Mouse (Mus musculus): ENCODE data around the gene Fam229a. TPM values are rescaled to one million over a fixed set of nuclear protein-coding genes. Genes with fewer than 3 reads are reported as not detected.

Fam229a gene
- total RNA-seq, 2 experiments from 2014 or later: not detected

DNA sequence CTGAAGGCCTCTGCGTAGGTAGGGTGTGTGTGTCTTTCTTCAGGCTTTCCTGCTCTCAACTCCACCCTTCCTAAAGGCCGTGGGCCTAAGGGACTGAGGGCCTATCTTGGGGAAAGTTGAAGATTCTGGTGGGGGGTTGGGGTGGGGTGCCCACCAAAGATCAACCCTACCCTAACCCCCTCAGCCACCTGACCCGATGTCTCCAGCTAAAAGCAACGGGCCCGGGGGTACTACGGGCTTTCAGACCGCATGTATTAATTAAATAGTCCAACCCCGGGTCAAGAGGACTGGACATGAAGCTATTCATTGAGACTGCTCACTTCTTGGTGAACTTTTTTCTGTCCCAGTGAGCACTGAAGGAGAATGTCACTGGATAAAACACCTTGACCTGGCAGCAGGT, 9.0 kb downstream of the Fam229a start:
- DNase-seq: no peak
- intact Hi-C loops (cut with DNase I): no loop called here
- H3K4me3 ChIP-seq: peak overlapping the region; percentile 79
- no peak for TF ChIP-seq CTCF (IDR thresholded peaks at IDR 0.05)
- peak overlapping the region; percentile 91 for H3K27ac ChIP-seq

DNA sequence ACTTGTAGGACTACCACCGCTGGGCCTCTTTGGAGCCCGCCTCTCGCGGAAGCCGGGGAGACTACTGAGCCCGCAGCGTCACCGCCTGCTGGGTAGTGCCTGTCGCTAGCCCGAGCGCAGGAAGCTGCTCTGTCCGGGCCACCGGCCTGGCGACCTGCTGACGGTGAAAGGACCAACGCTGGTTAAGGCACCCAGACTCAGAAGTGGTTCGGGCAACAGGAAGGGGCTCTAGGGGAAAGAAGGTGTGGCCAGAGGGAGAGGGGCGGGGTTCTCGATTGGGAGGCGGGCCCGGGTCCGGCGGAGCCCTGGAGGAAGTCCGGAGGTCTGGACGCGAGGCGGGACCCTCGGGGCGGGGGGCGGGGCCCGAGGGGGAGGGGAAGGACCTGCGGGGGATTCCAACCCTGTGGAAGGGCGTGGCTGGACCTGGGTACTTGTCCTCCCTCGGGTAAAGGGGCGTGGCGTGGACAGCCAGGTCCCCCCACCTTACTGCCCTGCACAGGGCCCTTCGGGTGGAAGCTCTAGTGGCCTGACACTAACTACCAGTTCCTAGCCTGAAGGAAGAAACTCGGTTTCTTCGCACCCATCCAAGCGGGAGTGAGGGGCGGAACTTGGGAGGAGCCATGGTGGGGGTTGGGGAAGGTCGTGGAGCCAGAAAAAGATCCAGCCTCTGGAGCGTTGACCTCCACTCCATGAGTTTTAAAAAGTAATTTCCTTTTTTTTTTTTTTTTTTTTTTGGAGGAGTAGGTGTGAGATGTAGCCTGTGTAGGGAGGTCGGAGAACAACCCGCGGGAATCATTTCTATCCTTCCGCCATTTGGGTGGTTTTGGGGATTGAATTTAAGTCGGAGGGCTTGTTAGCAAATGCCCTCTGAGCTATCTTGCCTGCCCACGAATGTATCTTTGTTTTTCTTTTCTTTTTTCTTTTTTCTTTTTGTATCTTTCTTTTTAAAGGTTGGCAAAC, 9.9 kb downstream of the Fam229a start:
- Histone ChIP-seq H3K4me3 (peak overlapping the region; percentile 79), H3K27ac (peak overlapping the region; percentile 91)
- TF ChIP-seq CTCF (IDR thresholded peaks at IDR 0.05): no peak
- intact Hi-C loops (cut with DNase I): no loop called here
- peak; percentile 88 for DNase-seq

GRCm38 (mm10) chr4:129502327-129502888, 11.4 kb downstream of the Fam229a start:
- no peak for TF ChIP-seq CTCF (IDR thresholded peaks at IDR 0.05)
- DNase-seq: no peak
- intact Hi-C loops (cut with DNase I): no loop called here
- Histone ChIP-seq H3K27ac (no peak overlapping the region), H3K4me3 (no peak overlapping the region)

DNA sequence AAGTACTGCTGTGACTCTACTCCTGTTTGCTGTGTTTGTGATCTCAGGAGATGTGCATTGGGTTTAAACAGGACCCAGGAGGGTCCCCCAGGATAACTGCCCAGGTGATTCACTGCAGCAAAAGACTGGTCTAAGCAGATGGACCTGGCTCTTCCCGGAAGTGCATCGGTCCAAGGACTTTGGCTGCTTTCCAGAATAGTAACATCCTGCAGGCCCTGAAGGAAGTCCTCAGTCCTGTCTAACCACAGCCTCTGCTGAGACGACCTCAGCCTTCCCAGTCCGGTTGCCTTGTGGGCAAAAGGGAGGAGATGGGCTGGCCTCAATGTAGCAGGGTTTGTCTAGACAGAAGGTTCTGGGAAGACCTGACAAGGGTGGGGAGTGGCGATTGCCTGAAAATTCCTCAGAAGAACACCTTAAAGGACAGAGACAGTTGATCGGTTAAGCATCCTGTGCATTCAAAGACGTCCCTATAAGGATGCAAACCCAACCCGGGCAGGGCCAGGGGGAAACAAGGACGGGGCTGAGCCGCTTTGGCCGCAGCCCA, 12.0 kb downstream of the Fam229a start:
- Histone ChIP-seq H3K4me3 (peak overlapping the region; percentile 11; the same call in 1 of the 2 replicates), H3K27ac (no peak overlapping the region)
- no peak for DNase-seq
- intact Hi-C loops (cut with DNase I): no loop called here
- no peak for TF ChIP-seq CTCF (IDR thresholded peaks at IDR 0.05)

DNA sequence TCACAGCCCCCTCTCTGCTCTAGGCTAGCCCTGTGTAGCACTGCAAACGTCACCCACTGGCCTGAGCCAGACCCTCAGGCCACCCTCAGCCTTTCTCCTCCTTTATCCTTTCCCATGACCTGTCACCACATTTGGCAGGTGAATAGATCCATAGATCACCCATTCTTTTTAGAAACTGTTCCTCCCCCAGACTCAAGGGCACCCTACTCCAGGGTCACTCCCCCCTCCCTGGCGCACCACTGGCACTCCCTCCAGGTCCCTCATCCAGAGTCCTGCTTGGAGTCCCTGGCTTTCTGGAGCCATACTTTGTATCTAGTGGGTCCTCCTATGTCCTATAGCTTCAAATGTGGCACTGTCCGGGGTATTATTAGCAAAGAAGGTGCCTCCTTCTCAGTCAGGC, 14.5 kb downstream of the Fam229a start:
- no peak for DNase-seq
- intact Hi-C loops (cut with DNase I): no loop called here
- no peak for TF ChIP-seq CTCF (IDR thresholded peaks at IDR 0.05)
- Histone ChIP-seq H3K27ac (no peak overlapping the region), H3K4me3 (no peak overlapping the region)

DNA sequence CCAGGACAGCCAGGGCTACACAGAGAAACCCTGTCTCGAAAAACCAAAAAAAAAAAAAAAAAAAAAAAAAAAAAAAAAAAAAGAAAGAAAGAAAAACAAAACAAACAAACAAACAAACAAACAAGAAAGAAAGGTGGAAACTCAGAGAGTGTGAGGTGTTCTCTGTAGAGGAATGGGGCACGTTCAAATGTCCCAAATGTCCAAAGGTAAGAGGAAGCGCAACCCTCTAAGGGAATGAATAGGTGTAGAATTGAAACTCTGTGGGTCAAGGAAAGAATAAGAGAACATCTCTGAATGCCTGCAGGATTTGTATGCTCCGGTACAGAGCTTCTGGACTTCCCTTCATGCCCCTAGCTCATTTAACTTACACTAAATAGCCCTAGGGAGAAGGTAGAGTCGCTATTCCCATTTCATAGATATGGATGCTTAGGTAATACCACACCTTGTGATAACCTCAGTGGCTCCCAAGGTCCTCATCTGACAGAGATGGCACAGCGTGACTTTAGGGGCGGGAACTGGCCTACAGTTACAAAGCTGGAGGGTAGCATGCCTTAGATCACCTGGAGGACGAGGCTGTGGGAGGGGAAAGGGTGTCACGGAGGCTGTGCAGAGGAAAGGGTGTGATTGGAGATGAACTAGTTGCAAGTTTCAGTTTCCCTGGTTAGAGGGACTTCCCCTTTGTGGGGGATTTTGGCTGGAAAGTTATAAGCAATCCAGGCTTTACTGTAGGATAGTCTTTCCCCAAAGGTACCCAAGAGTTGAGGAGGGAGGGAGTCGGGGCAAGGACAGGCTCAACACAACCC, 16.6 kb downstream of the Fam229a start:
- DNase-seq: no peak
- Histone ChIP-seq H3K27ac (no peak overlapping the region), H3K4me3 (no peak overlapping the region)
- intact Hi-C loops (cut with DNase I): no loop called here
- no peak for TF ChIP-seq CTCF (IDR thresholded peaks at IDR 0.05)

DNA sequence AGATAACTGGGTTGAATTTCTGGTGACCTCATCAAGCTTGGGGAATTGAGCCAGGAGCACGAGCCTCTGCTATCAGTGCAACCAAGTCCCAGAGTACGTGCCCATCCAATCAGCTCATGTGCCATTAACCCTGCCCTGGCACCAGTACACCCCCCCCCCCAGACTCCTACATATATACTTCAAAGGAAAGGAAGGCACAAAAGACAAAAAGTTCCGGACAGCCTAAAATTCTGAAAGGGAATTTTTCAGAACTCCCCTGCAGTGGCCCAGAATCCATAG, 17.2 kb downstream of the Fam229a start:
- H3K4me3 ChIP-seq: no peak overlapping the region
- H3K27ac ChIP-seq: no peak overlapping the region
- intact Hi-C loops (cut with DNase I): no loop called here
- no peak for TF ChIP-seq CTCF (IDR thresholded peaks at IDR 0.05)
- no peak for DNase-seq

GRCm38 (mm10) chr4:129508834-129509600, 18.0 kb downstream of the Fam229a start:
- no peak overlapping the region for H3K27ac ChIP-seq
- no peak overlapping the region for H3K4me3 ChIP-seq
- DNase-seq: no peak
- no peak for TF ChIP-seq CTCF (IDR thresholded peaks at IDR 0.05)
- intact Hi-C loops (cut with DNase I): no loop called here

DNA sequence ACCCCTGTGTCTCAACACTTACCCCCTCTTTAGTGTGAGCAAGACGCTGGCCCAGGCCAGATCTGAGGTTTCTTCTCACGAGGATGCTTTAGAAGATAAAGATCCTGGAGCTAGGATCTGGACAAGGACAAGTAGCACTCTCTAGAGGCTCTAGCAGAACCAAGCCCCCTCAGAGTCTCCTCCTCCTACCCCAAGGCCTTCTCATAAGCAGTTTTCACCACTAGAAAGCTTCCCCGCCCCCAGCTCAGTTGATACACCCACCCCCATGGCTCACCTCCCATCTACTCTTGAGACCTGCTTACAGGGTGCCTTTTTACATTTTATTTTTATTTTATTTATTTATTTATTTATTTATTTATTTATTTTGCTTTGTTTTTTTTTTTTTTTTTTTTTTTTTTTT, 18.7 kb downstream of the Fam229a start:
- no peak for TF ChIP-seq CTCF (IDR thresholded peaks at IDR 0.05)
- intact Hi-C loops (cut with DNase I): no loop called here
- DNase-seq: no peak
- Histone ChIP-seq H3K4me3 (no peak overlapping the region), H3K27ac (no peak overlapping the region)

- no peak for TF ChIP-seq CTCF (IDR thresholded peaks at IDR 0.05)
- H3K27ac ChIP-seq: no peak overlapping the region
- intact Hi-C loops (cut with DNase I): no loop called here
These were observed 19.9 kb downstream of the Fam229a start for GRCm38 (mm10) chr4:129510723-129511412.

GRCm38 (mm10) chr4:129511413-129512096, 20.6 kb downstream of the Fam229a start:
- intact Hi-C loops (cut with DNase I): no loop called here
- Histone ChIP-seq H3K27ac (0 out of 2 replicates have a peak overlapping the region, but pooled peaks have one; percentile 16), H3K4me3 (no peak overlapping the region)
- no peak for TF ChIP-seq CTCF (IDR thresholded peaks at IDR 0.05)
- DNase-seq: no peak

More at GRCm38 (mm10) chr4:129510723-129511412, 19.9 kb downstream of the Fam229a start:
- DNase-seq: no peak
- no peak overlapping the region for H3K4me3 ChIP-seq
